Mouse (Mus musculus) stomach, embryonic 16.5 days (tissue): ENCODE data around the gene Fam133b. TPM values are rescaled to one million over a fixed set of nuclear protein-coding genes. Genes with fewer than 3 reads are reported as not detected.

ENCODE experiments used
- ATAC-seq: fragments of 200-750 bp; cut with Nextera tagmentation; 2 replicates; pipeline ENCODE4 v1.8.0; 2017; ENCODE audit warnings: moderate number of reproducible peaks, moderate TSS enrichment; ENCODE audit not compliant: insufficient read depth, low FRiP score
- H3K27ac ChIP-seq: fragments of 300-500 bp; sonication (generic); 2 replicates; pipeline ENCODE4 v1.5.1; 2014; ENCODE audit warnings: low read length
- H3K27me3 ChIP-seq: fragments of 300-500 bp; sonication (generic); 2 replicates; pipeline ENCODE4 v1.6.1; 2014; ENCODE audit warnings: low read length, control low read depth, mixed read lengths; ENCODE audit not compliant: control insufficient read depth, insufficient read depth
- H3K36me3 ChIP-seq: fragments of 300-500 bp; sonication (generic); 2 replicates; pipeline ENCODE4 v1.6.1; 2014; ENCODE audit warnings: low read length; ENCODE audit not compliant: control insufficient read depth, insufficient read depth
- H3K4me1 ChIP-seq: fragments of 300-500 bp; sonication (generic); 2 replicates; pipeline ENCODE4 v1.6.1; 2014; ENCODE audit warnings: low read length, control low read depth, mixed read lengths; ENCODE audit not compliant: control insufficient read depth, insufficient read depth
- H3K4me2 ChIP-seq: fragments of 300-500 bp; sonication (generic); 2 replicates; pipeline ENCODE4 v1.6.1; 2014; ENCODE audit warnings: low read depth, low read length, mixed read lengths
- H3K4me3 ChIP-seq: fragments of 300-500 bp; sonication (generic); replicated peaks from 2 replicates; pipeline ENCODE4 v1.5.1; 2014; ENCODE audit warnings: mild to moderate bottlenecking, low read length
- H3K9ac ChIP-seq: fragments of 300-500 bp; sonication (generic); 2 replicates; pipeline ENCODE4 v1.6.1; 2014; ENCODE audit warnings: low read length
- H3K9me3 ChIP-seq: fragments of 300-500 bp; sonication (generic); replicated peaks from 2 replicates; pipeline ENCODE4 v1.6.1; 2016; ENCODE audit warnings: low read length, control low read depth; ENCODE audit not compliant: control insufficient read depth
- WGBS: fragments of 180-500 bp; shearing (Covaris S2); extraction: QIAGEN DNeasy Blood & Tissue Kit; methylation state at CpG from one replicate; pipeline ENCODE4 v1.1.7; 2014; 5-methylcytosine and 5-hydroxymethylcytosine counted together
- polyA plus RNA-seq: library from polyadenylated mRNA; unstranded; fragments of >200 nt; fragmentation: Nextera tagmentation; extraction: Ambion mirVana; gene quantifications from 2 replicates; pipeline ENCODE4 v1.2.1, GENCODE M21; 2015

Fam133b gene
- polyA plus RNA-seq, 1 experiment from 2014 or later: 23.9 TPM

DNA sequence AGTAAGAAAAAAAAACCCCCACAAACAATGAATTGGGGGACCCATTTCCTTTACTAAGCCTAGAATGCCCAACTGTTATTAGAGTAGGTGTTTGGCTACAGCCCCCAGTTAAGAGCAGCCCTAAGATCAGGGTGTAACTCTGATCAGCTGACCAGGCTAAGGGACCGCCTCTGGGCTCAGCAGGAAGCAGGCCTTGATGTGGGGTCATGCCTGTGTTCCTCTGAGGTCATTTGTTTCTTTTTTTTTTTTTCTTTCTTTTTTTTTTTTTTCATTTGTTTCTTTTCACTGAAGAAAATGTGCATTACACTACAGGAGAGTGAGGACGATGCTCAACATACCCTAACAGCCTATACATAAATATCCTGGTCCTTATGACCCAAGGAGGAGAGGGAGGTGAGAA, 34.3 kb downstream of the Fam133b start:
- ATAC-seq: no peak
- H3K9ac ChIP-seq: no peak overlapping the region
- no peak overlapping the region for H3K4me3 ChIP-seq
- 93% methylated on average over 2 of the region's 2 CpGs for WGBS
- peaks cover 51% of the 10 kb centered on the region for H3K36me3 ChIP-seq
- no peak overlapping the region for H3K4me2 ChIP-seq
- no peaks in the 10 kb centered on the region for H3K27me3 ChIP-seq
- no peak overlapping the region for H3K27ac ChIP-seq
- peaks cover 8% of the 10 kb centered on the region for H3K9me3 ChIP-seq
- H3K4me1 ChIP-seq: no peaks in the 10 kb centered on the region

DNA sequence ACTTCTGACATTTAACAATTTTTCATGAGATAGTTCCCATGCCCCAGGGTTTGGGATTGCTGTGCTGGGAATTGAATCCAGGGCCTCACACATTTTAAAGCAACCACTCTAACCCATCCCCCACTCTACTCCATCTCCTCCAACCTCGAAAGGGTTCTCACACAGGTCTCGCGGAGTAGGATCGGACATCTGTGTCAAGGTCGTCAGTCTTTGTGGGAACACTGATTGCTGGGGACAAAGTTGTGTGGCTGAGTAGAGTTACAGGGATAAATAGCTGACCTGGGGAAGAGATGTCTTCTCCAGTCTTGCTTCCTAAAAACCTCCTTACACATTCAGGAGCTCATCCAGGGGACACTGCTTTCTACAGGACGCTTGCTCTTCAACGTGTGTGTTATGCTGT, 35.4 kb downstream of the Fam133b start:
- H3K4me3 ChIP-seq: no peak overlapping the region
- H3K9me3 ChIP-seq: peaks cover 6% of the 10 kb centered on the region
- no peaks in the 10 kb centered on the region for H3K27me3 ChIP-seq
- ATAC-seq: no peak
- H3K9ac ChIP-seq: no peak overlapping the region
- H3K36me3 ChIP-seq: peaks cover 41% of the 10 kb centered on the region
- 92% methylated on average over 7 of the region's 7 CpGs for WGBS
- no peaks in the 10 kb centered on the region for H3K4me1 ChIP-seq
- H3K4me2 ChIP-seq: no peak overlapping the region
- no peak overlapping the region for H3K27ac ChIP-seq

DNA sequence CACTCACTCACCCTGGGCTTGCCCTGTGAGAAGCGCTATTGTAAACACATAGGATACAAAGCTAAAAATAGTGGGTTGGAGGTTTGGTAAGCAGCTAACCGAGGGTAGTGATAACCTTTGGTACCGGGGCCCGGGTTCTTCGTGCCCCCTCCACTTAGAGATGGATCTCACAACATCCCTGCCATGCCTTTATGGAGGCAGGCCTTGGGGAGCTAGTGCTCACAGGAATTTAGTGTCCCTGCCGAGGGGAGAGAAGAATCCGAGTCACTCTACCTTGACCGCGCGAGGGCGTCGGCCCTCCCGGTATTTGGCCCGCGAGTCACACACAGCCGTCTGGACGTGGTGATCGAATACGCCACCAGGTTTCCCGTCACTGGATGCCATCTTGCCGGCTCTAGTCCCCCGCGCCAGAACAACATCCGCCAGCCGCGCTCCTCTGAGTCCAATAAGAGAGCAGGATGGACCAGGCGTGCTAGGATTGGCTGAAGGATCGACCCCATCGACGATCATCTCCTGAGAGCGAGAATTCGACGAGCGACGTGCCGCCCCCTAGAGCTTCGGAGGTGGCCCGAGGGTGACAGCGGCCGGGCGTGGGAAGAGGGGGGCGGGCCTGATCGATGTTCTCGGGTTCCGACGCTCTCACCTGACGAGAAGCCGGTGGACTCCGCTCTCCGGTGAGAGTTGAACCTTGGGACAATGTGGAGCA, 52.2 kb downstream of the Fam133b start, which contains the start of gene Pex1:
Gene Pex1, plus strand, starts transcription at position 374 of the 706 bp plus-strand sequence.
- Histone ChIP-seq H3K27ac (peak within 1 kb of the TSS; percentile 72), H3K9ac (peak within 1 kb of the TSS; percentile 83), H3K9me3 (no peaks in the 10 kb centered on the region), H3K4me1 (peaks cover 12% of the 10 kb centered on the region), H3K36me3 (0 out of 2 replicates have a peak, but pooled peaks cover 3% of the 10 kb centered on the region), H3K27me3 (no peaks in the 10 kb centered on the region), H3K4me3 (peak within 1 kb of the TSS; percentile 88), H3K4me2 (peak within 1 kb of the TSS; percentile 84)
- peak; percentile 98 for ATAC-seq
- WGBS: under 1% methylated on average over 50 of the region's 50 CpGs

DNA sequence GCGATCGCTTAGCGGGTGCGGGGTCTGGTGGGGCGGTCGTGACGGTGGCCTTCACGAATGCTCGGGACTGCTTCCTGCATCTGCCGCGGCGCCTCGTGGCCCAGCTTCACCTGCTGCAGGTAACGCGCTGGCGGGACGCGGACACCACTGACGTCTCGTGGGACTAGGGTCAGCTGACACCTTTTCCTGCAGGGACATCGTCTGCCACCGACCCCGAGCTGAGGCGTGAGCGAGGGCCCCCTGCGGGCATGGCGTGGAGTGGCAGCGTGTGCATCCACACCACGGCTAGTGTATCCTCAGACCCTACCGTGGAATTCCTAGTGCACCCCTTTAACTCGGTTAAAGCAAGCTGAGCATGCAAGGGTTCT, 52.8 kb downstream of the Fam133b start, which contains the start of gene Rbm48:
Gene Rbm48, minus strand, starts transcription at position 187 of the 368 bp plus-strand sequence.
- peak; percentile 87 for ATAC-seq
- H3K27ac ChIP-seq: peak within 1 kb of the TSS; percentile 72
- 0% methylated on average over 31 of the region's 31 CpGs for WGBS

DNA sequence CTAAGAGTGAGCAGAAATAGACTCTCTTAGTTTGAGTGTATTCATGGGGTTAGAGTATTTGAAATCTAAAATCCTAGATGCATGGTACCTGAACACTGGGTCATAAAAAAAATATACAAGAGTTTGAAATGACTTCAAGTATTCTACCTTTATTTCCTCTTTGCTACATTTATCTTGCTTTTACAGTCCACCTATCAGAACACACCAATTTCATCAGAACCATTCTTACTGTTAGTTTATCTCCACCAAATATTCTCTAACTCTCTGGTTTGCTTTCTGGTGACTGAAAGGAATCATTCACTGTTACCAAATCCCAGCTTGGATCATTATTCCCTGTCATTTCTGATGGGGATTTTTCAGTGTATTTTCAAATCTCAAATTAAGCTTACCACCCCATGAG, 53.5 kb downstream of the Fam133b start:
- Histone ChIP-seq H3K4me2 (peak overlapping the region; percentile 73), H3K27ac (no peak overlapping the region), H3K4me1 (peaks cover 12% of the 10 kb centered on the region), H3K36me3 (0 out of 2 replicates have a peak, but pooled peaks cover 3% of the 10 kb centered on the region), H3K9me3 (no peaks in the 10 kb centered on the region), H3K4me3 (peak overlapping the region; percentile 88), H3K9ac (no peak overlapping the region), H3K27me3 (no peaks in the 10 kb centered on the region)
- ATAC-seq: no peak

More for the DNA sequence above, 52.8 kb downstream of the Fam133b start, which contains the start of gene Rbm48:
- Histone ChIP-seq H3K27me3 (no peaks in the 10 kb centered on the region), H3K4me2 (peak within 1 kb of the TSS; percentile 84), H3K4me3 (peak within 1 kb of the TSS; percentile 88), H3K36me3 (0 out of 2 replicates have a peak, but pooled peaks cover 3% of the 10 kb centered on the region), H3K9ac (peak within 1 kb of the TSS; percentile 83), H3K9me3 (no peaks in the 10 kb centered on the region), H3K4me1 (peaks cover 12% of the 10 kb centered on the region)

DNA sequence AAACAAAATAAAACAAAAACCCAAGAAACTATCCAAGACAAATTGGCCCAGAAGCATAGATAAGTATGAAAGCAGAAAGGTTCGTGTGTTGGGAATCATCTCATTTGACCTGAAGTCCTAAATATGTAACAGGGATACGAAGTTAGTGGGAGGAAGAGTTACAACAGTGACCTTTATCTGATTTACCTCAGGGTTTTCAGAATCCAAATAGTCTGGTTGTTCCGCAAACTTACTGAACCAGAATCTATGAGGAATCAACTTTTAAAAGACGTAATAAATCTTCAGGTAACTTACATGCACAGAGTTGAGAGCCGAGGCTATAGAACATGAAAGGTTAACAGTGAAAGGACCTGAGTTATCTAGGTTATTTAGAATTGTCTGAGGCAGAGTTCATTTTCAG, 55.1 kb downstream of the Fam133b start:
- Histone ChIP-seq H3K4me3 (no peak overlapping the region), H3K27me3 (no peaks in the 10 kb centered on the region), H3K9ac (no peak overlapping the region), H3K4me1 (peaks cover 12% of the 10 kb centered on the region), H3K9me3 (no peaks in the 10 kb centered on the region), H3K36me3 (no peaks in the 10 kb centered on the region), H3K4me2 (no peak overlapping the region), H3K27ac (no peak overlapping the region)
- WGBS: 92% methylated on average over 5 of the region's 5 CpGs
- no peak for ATAC-seq

DNA sequence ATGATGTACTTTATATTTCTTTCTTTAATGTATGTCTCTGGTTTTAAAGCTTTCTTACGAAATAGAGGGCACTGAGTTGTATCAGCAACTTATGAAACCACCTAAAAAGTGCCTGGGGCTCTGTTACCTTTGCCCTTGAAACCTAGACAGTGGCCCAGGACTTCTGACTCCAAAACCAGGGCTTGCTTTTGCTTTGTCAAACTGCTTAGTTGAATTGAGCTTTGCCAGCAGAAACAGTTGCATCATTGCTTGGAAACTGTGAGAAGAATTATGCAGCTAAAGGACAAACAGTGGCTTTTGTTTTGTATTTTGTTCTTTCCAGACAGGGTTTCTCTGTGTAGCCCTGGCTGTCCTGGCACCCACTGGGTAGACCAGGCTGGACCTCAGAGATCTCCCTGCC, 56.7 kb downstream of the Fam133b start:
- no peaks in the 10 kb centered on the region for H3K9me3 ChIP-seq
- no peak for ATAC-seq
- peaks cover 6% of the 10 kb centered on the region for H3K4me1 ChIP-seq
- no peak overlapping the region for H3K4me2 ChIP-seq
- no peak overlapping the region for H3K9ac ChIP-seq
- no peak overlapping the region for H3K27ac ChIP-seq
- no peak overlapping the region for H3K4me3 ChIP-seq
- H3K36me3 ChIP-seq: 0 out of 2 replicates have a peak, but pooled peaks cover 2% of the 10 kb centered on the region
- H3K27me3 ChIP-seq: no peaks in the 10 kb centered on the region
- WGBS: 74% methylated on average over 1 of the region's 1 CpGs

DNA sequence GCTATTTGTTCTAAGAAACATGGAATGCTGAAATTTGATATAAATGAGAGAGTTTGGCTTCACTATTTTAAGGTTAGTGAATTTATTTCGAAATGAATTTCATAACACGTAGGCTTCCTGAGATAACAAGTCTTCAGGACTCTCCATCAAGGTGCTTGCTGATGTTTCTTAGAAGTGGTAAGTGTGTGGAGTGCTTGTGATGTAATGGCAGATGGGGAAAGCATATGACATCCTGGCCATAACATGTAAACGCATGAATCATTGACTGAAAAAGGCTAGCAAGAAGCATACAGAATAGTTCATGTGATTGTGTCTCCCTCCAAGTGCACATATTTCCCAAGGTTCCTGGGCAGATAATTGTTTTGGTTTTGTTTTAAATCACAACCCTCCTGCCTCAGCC, 57.2 kb downstream of the Fam133b start:
- no peaks in the 10 kb centered on the region for H3K27me3 ChIP-seq
- no peak for ATAC-seq
- H3K9ac ChIP-seq: no peak overlapping the region
- no peaks in the 10 kb centered on the region for H3K9me3 ChIP-seq
- WGBS: 89% methylated on average over 3 of the region's 3 CpGs
- 0 out of 2 replicates have a peak, but pooled peaks cover 4% of the 10 kb centered on the region for H3K4me1 ChIP-seq
- H3K36me3 ChIP-seq: 0 out of 2 replicates have a peak, but pooled peaks cover 6% of the 10 kb centered on the region
- H3K4me3 ChIP-seq: no peak overlapping the region
- H3K27ac ChIP-seq: no peak overlapping the region
- H3K4me2 ChIP-seq: no peak overlapping the region

DNA sequence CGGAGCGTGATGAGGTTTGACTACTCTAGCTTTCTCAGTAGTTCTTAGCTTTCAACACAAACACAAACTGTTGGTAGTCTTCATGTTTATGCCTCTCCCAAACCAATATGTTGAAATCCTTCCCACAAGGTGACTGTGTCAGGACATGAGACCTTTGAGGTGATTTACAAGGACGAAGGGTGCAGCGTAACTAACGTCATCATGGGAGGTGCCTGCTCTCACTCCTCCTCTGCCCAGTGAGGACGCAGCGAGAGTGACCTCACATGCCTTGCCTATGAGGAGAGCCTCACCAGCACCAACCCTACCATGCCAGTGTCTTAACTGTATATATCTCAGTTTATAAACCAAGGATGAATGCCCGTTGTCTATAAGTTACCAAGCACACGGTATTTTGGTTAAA, 63.5 kb downstream of the Fam133b start:
- H3K36me3 ChIP-seq: 0 out of 2 replicates have a peak, but pooled peaks cover 12% of the 10 kb centered on the region
- H3K27ac ChIP-seq: no peak overlapping the region
- no peak overlapping the region for H3K9ac ChIP-seq
- no peaks in the 10 kb centered on the region for H3K4me1 ChIP-seq
- H3K27me3 ChIP-seq: no peaks in the 10 kb centered on the region
- H3K4me3 ChIP-seq: no peak overlapping the region
- H3K4me2 ChIP-seq: no peak overlapping the region
- no peaks in the 10 kb centered on the region for H3K9me3 ChIP-seq
- 92% methylated on average over 9 of the region's 9 CpGs for WGBS
- no peak for ATAC-seq
